Mouse (Mus musculus) spleen, postnatal 14 days (tissue): ENCODE measurements around the gene Gpd1l.
"Not testable (repeated sequence)": the region's sequence is repeated elsewhere in the genome, so short reads cannot be mapped to it uniquely, and the experiment has no call there.

ENCODE experiments used
- DNase-seq, 2 experiments: peaks; one replicate each; pipeline ENCODE4 v3.0.0; 2021 to 2022; ENCODE audit warnings: low spot score in 2 of 2

Gpd1l gene

GRCm38 (mm10) chr9:114933723-114934171, at the start of gene Gpd1l:
Gene Gpd1l, minus strand, starts transcription at chr9:114933987.
- DNase-seq, result peak; percentile 82 to 86

- no peak for DNase-seq
These were observed 49.0 kb upstream of the Gpd1l start, which contains the start of gene Rps27rt for GRCm38 (mm10) chr9:114982689-114983360. Gene Rps27rt, minus strand, starts transcription at chr9:114982739.

GRCm38 (mm10) chr9:114979969-114980368, 46.2 kb upstream of the Gpd1l start:
- DNase-seq, result no peak

- peak in 1 of 2 experiments; percentile 6 for DNase-seq
These were observed 44.7 kb upstream of the Gpd1l start, which contains the start of gene Osbpl10 for GRCm38 (mm10) chr9:114978281-114979111. Gene Osbpl10, plus strand, starts transcription at chr9:114978569.

- no peak for DNase-seq
These were observed 43.9 kb upstream of the Gpd1l start for GRCm38 (mm10) chr9:114977461-114978280.

GRCm38 (mm10) chr9:114966286-114966685, 32.5 kb upstream of the Gpd1l start:
- DNase-seq, result not testable (repeated sequence)

GRCm38 (mm10) chr9:114964093-114964492, 30.3 kb upstream of the Gpd1l start:
- no peak for DNase-seq

- no peak for DNase-seq
These were observed 27.1 kb upstream of the Gpd1l start for GRCm38 (mm10) chr9:114960844-114961243.

GRCm38 (mm10) chr9:114960043-114960789, 26.4 kb upstream of the Gpd1l start:
- no peak for DNase-seq

- no peak for DNase-seq
These were observed 23.2 kb upstream of the Gpd1l start for GRCm38 (mm10) chr9:114956945-114957344.

GRCm38 (mm10) chr9:114955340-114955739, 21.6 kb upstream of the Gpd1l start:
- no peak for DNase-seq

GRCm38 (mm10) chr9:114952866-114953265, 19.1 kb upstream of the Gpd1l start:
- no peak for DNase-seq

- no peak for DNase-seq
These were observed 14.6 kb upstream of the Gpd1l start for GRCm38 (mm10) chr9:114948395-114948794.

GRCm38 (mm10) chr9:114945576-114945975, 11.8 kb upstream of the Gpd1l start:
- DNase-seq, result no peak

- DNase-seq, result no peak
These were observed 10.9 kb upstream of the Gpd1l start for GRCm38 (mm10) chr9:114944642-114945041.

- DNase-seq, result no peak
These were observed 2.9 kb upstream of the Gpd1l start for GRCm38 (mm10) chr9:114936687-114937086.

GRCm38 (mm10) chr9:114935321-114935720, 1.5 kb upstream of the Gpd1l start:
- no peak for DNase-seq

GRCm38 (mm10) chr9:114934231-114934630, 444 bp upstream of the Gpd1l start:
- peak in 1 of 2 experiments; percentile 7 for DNase-seq

- DNase-seq, result peak in 1 of 2 experiments; percentile 5
These were observed 607 bp downstream of the Gpd1l start for GRCm38 (mm10) chr9:114933037-114933722.

GRCm38 (mm10) chr9:114932607-114933006, 1.2 kb downstream of the Gpd1l start:
- DNase-seq, result peak in 1 of 2 experiments; percentile 3
